Mouse (Mus musculus): ENCODE data around the gene 6030452D12Rik.

DNA sequence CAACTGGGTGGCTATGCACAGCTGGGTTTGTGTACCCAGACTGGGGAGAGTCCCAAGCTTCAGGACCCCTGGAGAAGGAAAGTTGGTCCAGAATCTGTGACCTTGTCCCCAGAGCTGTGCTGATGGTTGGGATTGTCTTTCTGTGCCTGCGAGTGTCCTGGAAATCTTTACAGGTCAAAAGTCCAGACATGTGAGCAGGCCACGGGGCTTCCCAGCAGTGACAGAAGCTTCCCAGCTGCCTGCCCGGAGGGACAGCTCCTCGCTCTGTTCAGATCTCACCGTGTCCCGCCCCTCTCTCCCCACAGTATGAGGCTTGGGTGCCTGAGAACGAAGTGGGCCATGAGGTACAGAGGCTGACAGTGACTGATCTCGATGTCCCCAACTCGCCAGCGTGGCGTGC, 40.7 kb downstream of the 6030452D12Rik start:
- TF ChIP-seq CTCF (conservative IDR thresholded peaks at IDR 0.05; ENCODE audit: insufficient read depth, insufficient read length, low read depth, low read length) (no peak), POLR2A (IDR thresholded peaks at IDR 0.05; ENCODE audit: low read depth, low read length) (no peak)
